Mouse (Mus musculus): ENCODE data around the gene Eif5a. TPM values are rescaled to one million over a fixed set of nuclear protein-coding genes. Genes with fewer than 3 reads are reported as not detected.
"Not testable (repeated sequence)": the region's sequence is repeated elsewhere in the genome, so short reads cannot be mapped to it uniquely, and the experiment has no call there.

Eif5a gene
- polyA plus RNA-seq, 1 experiment from 2014 or later, result 1,467 TPM

GRCm38 (mm10) chr11:69955618-69956017 lies 33.9 kb upstream of the Eif5a start:
- not testable (repeated sequence) for H3K9me3 ChIP-seq (replicated peaks); H3K4me1 ChIP-seq; H3K27ac ChIP-seq; H3K36me3 ChIP-seq (ENCODE audit: poor library complexity, severe bottlenecking); H3K27me3 ChIP-seq; H3K4me3 ChIP-seq; H3K9ac ChIP-seq; ATAC-seq; H3K4me2 ChIP-seq
- WGBS, result 83% methylated on average over 4 of the region's 4 CpGs

- no peak overlapping the region for H3K4me2 ChIP-seq
- H3K9me3 ChIP-seq (replicated peaks), result no peaks in the 10 kb centered on the region
- no peak overlapping the region for H3K9ac ChIP-seq
- no peak overlapping the region for H3K4me3 ChIP-seq
- H3K27me3 ChIP-seq, result peaks cover 2% of the 10 kb centered on the region; the same call in 1 of the 2 replicates
- peaks cover 5% of the 10 kb centered on the region for H3K4me1 ChIP-seq
- ATAC-seq, result no peak
- no peak overlapping the region for H3K27ac ChIP-seq
- no peaks in the 10 kb centered on the region for H3K36me3 ChIP-seq (ENCODE audit: poor library complexity, severe bottlenecking)
- 70% methylated on average over 11 of the region's 11 CpGs for WGBS
Observed at GRCm38 (mm10) chr11:69953267-69953915, 31.6 kb upstream of the Eif5a start.

- H3K27ac ChIP-seq, result no peak overlapping the region
- no peak for ATAC-seq
- 55% methylated on average over 1 of the region's 1 CpGs for WGBS
Observed at GRCm38 (mm10) chr11:69952274-69952673, 30.5 kb upstream of the Eif5a start.

GRCm38 (mm10) chr11:69950807-69951459 lies 29.2 kb upstream of the Eif5a start:
- H3K27ac ChIP-seq, result no peak overlapping the region
- H3K4me2 ChIP-seq, result no peak overlapping the region
- WGBS, result 45% methylated on average over 4 of the region's 4 CpGs
- ATAC-seq, result no peak
- H3K4me3 ChIP-seq, result no peak overlapping the region
- H3K36me3 ChIP-seq (ENCODE audit: poor library complexity, severe bottlenecking), result no peaks in the 10 kb centered on the region
- H3K9me3 ChIP-seq (replicated peaks), result no peaks in the 10 kb centered on the region
- H3K27me3 ChIP-seq, result peaks cover 2% of the 10 kb centered on the region; the same call in 1 of the 2 replicates
- no peak overlapping the region for H3K9ac ChIP-seq
- peaks cover 20% of the 10 kb centered on the region for H3K4me1 ChIP-seq

More at GRCm38 (mm10) chr11:69952274-69952673, 30.5 kb upstream of the Eif5a start:
- Histone ChIP-seq H3K4me2 (no peak overlapping the region), H3K9me3 (replicated peaks) (no peaks in the 10 kb centered on the region), H3K4me3 (no peak overlapping the region), H3K36me3 (ENCODE audit: poor library complexity, severe bottlenecking) (no peaks in the 10 kb centered on the region), H3K27me3 (peaks cover 2% of the 10 kb centered on the region; the same call in 1 of the 2 replicates), H3K4me1 (peaks cover 12% of the 10 kb centered on the region), H3K9ac (no peak overlapping the region)

- Histone ChIP-seq H3K4me3 (peak overlapping the region; percentile 51), H3K4me1 (peaks cover 20% of the 10 kb centered on the region), H3K9ac (peak overlapping the region; percentile 68), H3K27me3 (0 out of 2 replicates have a peak, but pooled peaks cover 2% of the 10 kb centered on the region), H3K4me2 (peak overlapping the region; percentile 66), H3K27ac (peak overlapping the region; percentile 80), H3K9me3 (replicated peaks) (no peaks in the 10 kb centered on the region), H3K36me3 (ENCODE audit: poor library complexity, severe bottlenecking) (peaks cover 17% of the 10 kb centered on the region)
- WGBS, result under 1% methylated on average over 14 of the region's 14 CpGs
- ATAC-seq, result peak; percentile 42
Observed at GRCm38 (mm10) chr11:69948763-69949150, 27.0 kb upstream of the Eif5a start.

- peak within 1 kb of the TSS; percentile 68 for H3K9ac ChIP-seq
- H3K27ac ChIP-seq, result peak within 1 kb of the TSS; percentile 80
- peaks cover 17% of the 10 kb centered on the region for H3K36me3 ChIP-seq (ENCODE audit: poor library complexity, severe bottlenecking)
- 0 out of 2 replicates have a peak, but pooled peaks cover 2% of the 10 kb centered on the region for H3K27me3 ChIP-seq
- peak; percentile 92 for ATAC-seq
- H3K4me1 ChIP-seq, result peaks cover 20% of the 10 kb centered on the region
- H3K4me2 ChIP-seq, result peak within 1 kb of the TSS; percentile 66
- WGBS, result under 1% methylated on average over 34 of the region's 34 CpGs
- H3K4me3 ChIP-seq, result peak within 1 kb of the TSS; percentile 51
- no peaks in the 10 kb centered on the region for H3K9me3 ChIP-seq (replicated peaks)
Observed at GRCm38 (mm10) chr11:69948066-69948762, 26.5 kb upstream of the Eif5a start, which contains the start of gene Slc2a4. TSS of gene Slc2a4 (minus strand) at chr11:69948188.

- Histone ChIP-seq H3K9ac (peak overlapping the region; percentile 68), H3K27ac (0 out of 2 replicates have a peak overlapping the region, but pooled peaks have one; percentile 3), H3K4me1 (peaks cover 20% of the 10 kb centered on the region), H3K36me3 (ENCODE audit: poor library complexity, severe bottlenecking) (peaks cover 24% of the 10 kb centered on the region), H3K4me3 (peak overlapping the region; percentile 51), H3K27me3 (0 out of 2 replicates have a peak, but pooled peaks cover 2% of the 10 kb centered on the region), H3K9me3 (replicated peaks) (no peaks in the 10 kb centered on the region), H3K4me2 (peak overlapping the region; percentile 66)
- 2% methylated on average over 29 of the region's 29 CpGs for WGBS
- ATAC-seq, result peak; percentile 46
Observed at GRCm38 (mm10) chr11:69947337-69948065, 25.7 kb upstream of the Eif5a start.

GRCm38 (mm10) chr11:69945997-69946891 lies 24.5 kb upstream of the Eif5a start:
- ATAC-seq, result no peak
- H3K9me3 ChIP-seq (replicated peaks), result no peaks in the 10 kb centered on the region

GRCm38 (mm10) chr11:69945216-69945615 lies 23.5 kb upstream of the Eif5a start:
- ATAC-seq, result no peak
- WGBS, result 84% methylated on average over 13 of the region's 13 CpGs
- Histone ChIP-seq H3K4me2 (no peak overlapping the region), H3K9me3 (replicated peaks) (no peaks in the 10 kb centered on the region), H3K9ac (no peak overlapping the region), H3K36me3 (ENCODE audit: poor library complexity, severe bottlenecking) (peaks cover 24% of the 10 kb centered on the region), H3K27ac (no peak overlapping the region), H3K4me1 (peaks cover 27% of the 10 kb centered on the region), H3K4me3 (no peak overlapping the region), H3K27me3 (0 out of 2 replicates have a peak, but pooled peaks cover under 1% of the 10 kb centered on the region)

More at GRCm38 (mm10) chr11:69945997-69946891, 24.5 kb upstream of the Eif5a start:
- Histone ChIP-seq H3K27ac (no peak overlapping the region), H3K9ac (no peak overlapping the region), H3K4me3 (0 out of 2 replicates have a peak overlapping the region, but pooled peaks have one; percentile 51), H3K27me3 (0 out of 2 replicates have a peak, but pooled peaks cover 2% of the 10 kb centered on the region), H3K4me2 (peak overlapping the region; percentile 66), H3K4me1 (peaks cover 20% of the 10 kb centered on the region), H3K36me3 (ENCODE audit: poor library complexity, severe bottlenecking) (peaks cover 24% of the 10 kb centered on the region)
- WGBS, result 92% methylated on average over 18 of the region's 18 CpGs

- Histone ChIP-seq H3K27me3 (peaks cover 33% of the 10 kb centered on the region), H3K9ac (no peak overlapping the region), H3K36me3 (ENCODE audit: poor library complexity, severe bottlenecking) (peaks cover 24% of the 10 kb centered on the region), H3K4me3 (no peak overlapping the region), H3K27ac (no peak overlapping the region), H3K4me2 (no peak overlapping the region), H3K4me1 (peaks cover 19% of the 10 kb centered on the region), H3K9me3 (replicated peaks) (no peaks in the 10 kb centered on the region)
- 80% methylated on average over 4 of the region's 4 CpGs for WGBS
- no peak for ATAC-seq
Observed at GRCm38 (mm10) chr11:69940962-69941361, 19.2 kb upstream of the Eif5a start.
